Mouse (Mus musculus): ENCODE results near the gene Fbn1. TPM values are rescaled to one million over a fixed set of nuclear protein-coding genes. Genes with fewer than 3 reads are reported as not detected.

The Fbn1 gene
- polyA plus RNA-seq, 1 experiment from 2014 or later = 5.7 TPM

- Histone ChIP-seq H3K9me3 (ENCODE audit: control insufficient read depth, low read length) (no peaks in the 10 kb centered on the region), H3K27me3 (replicated peaks; ENCODE audit: control insufficient read depth, insufficient read depth, low read length) (no peaks in the 10 kb centered on the region), H3K9ac (ENCODE audit: low read depth, low read length) (no peak overlapping the region), H3K4me1 (replicated peaks; ENCODE audit: control insufficient read depth, insufficient read depth, low read length) (no peaks in the 10 kb centered on the region), H3K4me3 (ENCODE audit: low read depth, low read length) (no peak overlapping the region), H3K36me3 (ENCODE audit: control insufficient read depth, insufficient read depth, low read length) (no peaks in the 10 kb centered on the region), H3K4me2 (no peak overlapping the region), H3K27ac (ENCODE audit: low read depth, low read length) (no peak overlapping the region)
- DNase-seq (ENCODE audit: low spot score) = no peak
- ATAC-seq (replicated peaks; ENCODE audit: low FRiP score) = peak; percentile 54; the same call in 1 of the 2 replicates
- 50% methylated on average over 15 of the region's 15 CpGs for WGBS
These were observed 51.6 kb downstream of the Fbn1 start for GRCm38 (mm10) chr2:125456059-125456789.

GRCm38 (mm10) chr2:125454781-125455180 is 53.0 kb downstream of the Fbn1 start:
- no peak overlapping the region for H3K27ac ChIP-seq (ENCODE audit: low read depth, low read length)
- 84% methylated on average over 5 of the region's 5 CpGs for WGBS
- H3K9me3 ChIP-seq (ENCODE audit: control insufficient read depth, low read length) = no peaks in the 10 kb centered on the region
- H3K36me3 ChIP-seq (ENCODE audit: control insufficient read depth, insufficient read depth, low read length) = no peaks in the 10 kb centered on the region
- H3K27me3 ChIP-seq (replicated peaks; ENCODE audit: control insufficient read depth, insufficient read depth, low read length) = no peaks in the 10 kb centered on the region
- H3K4me2 ChIP-seq = no peak overlapping the region
- H3K4me1 ChIP-seq (replicated peaks; ENCODE audit: control insufficient read depth, insufficient read depth, low read length) = no peaks in the 10 kb centered on the region
- ATAC-seq (replicated peaks; ENCODE audit: low FRiP score) = no peak
- no peak overlapping the region for H3K4me3 ChIP-seq (ENCODE audit: low read depth, low read length)
- no peak overlapping the region for H3K9ac ChIP-seq (ENCODE audit: low read depth, low read length)
- DNase-seq (ENCODE audit: low spot score) = no peak

- Histone ChIP-seq H3K36me3 (ENCODE audit: control insufficient read depth, insufficient read depth, low read length) (no peaks in the 10 kb centered on the region), H3K4me3 (ENCODE audit: low read depth, low read length) (no peak overlapping the region), H3K9me3 (ENCODE audit: control insufficient read depth, low read length) (no peaks in the 10 kb centered on the region), H3K27ac (ENCODE audit: low read depth, low read length) (no peak overlapping the region), H3K27me3 (replicated peaks; ENCODE audit: control insufficient read depth, insufficient read depth, low read length) (no peaks in the 10 kb centered on the region), H3K9ac (ENCODE audit: low read depth, low read length) (no peak overlapping the region), H3K4me1 (replicated peaks; ENCODE audit: control insufficient read depth, insufficient read depth, low read length) (no peaks in the 10 kb centered on the region), H3K4me2 (no peak overlapping the region)
- WGBS = 73% methylated on average over 6 of the region's 6 CpGs
- no peak for DNase-seq (ENCODE audit: low spot score)
- no peak for ATAC-seq (replicated peaks; ENCODE audit: low FRiP score)
These were observed 55.3 kb downstream of the Fbn1 start for GRCm38 (mm10) chr2:125452369-125453097.

- Histone ChIP-seq H3K4me3 (ENCODE audit: low read depth, low read length) (no peak overlapping the region), H3K9ac (ENCODE audit: low read depth, low read length) (no peak overlapping the region), H3K27ac (ENCODE audit: low read depth, low read length) (no peak overlapping the region), H3K9me3 (ENCODE audit: control insufficient read depth, low read length) (no peaks in the 10 kb centered on the region), H3K4me2 (no peak overlapping the region), H3K27me3 (replicated peaks; ENCODE audit: control insufficient read depth, insufficient read depth, low read length) (no peaks in the 10 kb centered on the region), H3K36me3 (ENCODE audit: control insufficient read depth, insufficient read depth, low read length) (no peaks in the 10 kb centered on the region), H3K4me1 (replicated peaks; ENCODE audit: control insufficient read depth, insufficient read depth, low read length) (no peaks in the 10 kb centered on the region)
- no peak for ATAC-seq (replicated peaks; ENCODE audit: low FRiP score)
- WGBS = 74% methylated on average over 8 of the region's 8 CpGs
- DNase-seq (ENCODE audit: low spot score) = no peak
These were observed 58.4 kb downstream of the Fbn1 start for GRCm38 (mm10) chr2:125449361-125449760.

DNA sequence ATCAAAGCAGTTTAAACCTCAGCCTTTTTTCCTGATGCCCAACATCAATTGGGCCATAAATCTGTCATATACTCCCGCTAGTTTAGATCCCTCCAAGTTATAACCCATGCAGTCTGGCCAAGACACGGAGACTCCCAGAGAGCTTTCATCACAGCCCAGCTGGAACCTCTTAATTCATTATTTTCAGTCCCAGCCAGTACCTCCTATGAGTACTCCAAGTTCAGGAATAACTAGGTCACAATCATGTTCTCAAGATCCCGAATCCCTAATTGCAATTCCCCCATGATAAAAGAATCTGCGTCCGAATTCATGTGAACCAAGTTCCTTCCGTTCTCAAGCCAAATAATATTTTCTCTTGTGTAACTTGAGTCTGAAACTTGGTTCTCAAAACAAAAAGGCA is 58.9 kb downstream of the Fbn1 start:
- no peaks in the 10 kb centered on the region for H3K27me3 ChIP-seq (replicated peaks; ENCODE audit: control insufficient read depth, insufficient read depth, low read length)
- H3K9ac ChIP-seq (ENCODE audit: low read depth, low read length) = no peak overlapping the region
- no peak overlapping the region for H3K4me2 ChIP-seq
- DNase-seq (ENCODE audit: low spot score) (no peak), ATAC-seq (replicated peaks; ENCODE audit: low FRiP score) (no peak)
- no peaks in the 10 kb centered on the region for H3K36me3 ChIP-seq (ENCODE audit: control insufficient read depth, insufficient read depth, low read length)
- WGBS = 86% methylated on average over 6 of the region's 6 CpGs
- H3K9me3 ChIP-seq (ENCODE audit: control insufficient read depth, low read length) = no peaks in the 10 kb centered on the region
- no peak overlapping the region for H3K4me3 ChIP-seq (ENCODE audit: low read depth, low read length)
- H3K27ac ChIP-seq (ENCODE audit: low read depth, low read length) = no peak overlapping the region
- no peaks in the 10 kb centered on the region for H3K4me1 ChIP-seq (replicated peaks; ENCODE audit: control insufficient read depth, insufficient read depth, low read length)

DNA sequence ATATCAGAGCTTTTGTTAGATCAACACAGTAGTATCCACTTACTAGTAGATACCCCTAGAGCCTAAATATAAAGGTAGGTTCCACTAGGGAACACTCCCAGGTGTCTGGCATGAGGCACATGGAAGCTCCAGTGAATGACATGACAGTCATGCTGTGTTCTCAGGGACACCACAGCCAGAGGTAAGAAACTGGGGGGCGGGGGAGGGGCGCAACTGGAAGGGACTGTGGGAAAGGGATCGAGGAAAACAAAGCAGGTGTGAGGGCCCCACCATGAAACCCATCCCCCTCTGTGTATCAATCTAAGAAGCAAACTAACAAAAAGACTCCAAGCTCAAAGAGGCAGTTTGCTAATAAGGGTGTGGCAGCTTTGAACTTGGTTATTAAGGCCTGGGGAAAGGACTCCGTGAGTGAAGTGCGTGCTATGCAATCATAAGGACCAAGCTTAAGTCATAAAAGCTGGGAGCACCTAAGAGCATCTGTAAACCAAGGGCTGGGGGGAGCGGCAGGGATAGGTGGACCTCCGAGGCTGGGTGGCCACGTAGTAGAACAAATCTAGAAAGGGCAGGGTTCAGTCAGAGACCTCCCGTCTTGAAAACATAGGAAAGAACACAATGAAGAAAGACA is 60.4 kb downstream of the Fbn1 start:
- Histone ChIP-seq H3K4me3 (ENCODE audit: low read depth, low read length) (no peak overlapping the region), H3K4me2 (no peak overlapping the region), H3K36me3 (ENCODE audit: control insufficient read depth, insufficient read depth, low read length) (no peaks in the 10 kb centered on the region), H3K27me3 (replicated peaks; ENCODE audit: control insufficient read depth, insufficient read depth, low read length) (no peaks in the 10 kb centered on the region), H3K9me3 (ENCODE audit: control insufficient read depth, low read length) (no peaks in the 10 kb centered on the region), H3K27ac (ENCODE audit: low read depth, low read length) (no peak overlapping the region), H3K9ac (ENCODE audit: low read depth, low read length) (no peak overlapping the region), H3K4me1 (replicated peaks; ENCODE audit: control insufficient read depth, insufficient read depth, low read length) (no peaks in the 10 kb centered on the region)
- 86% methylated on average over 9 of the region's 9 CpGs for WGBS
- no peak for ATAC-seq (replicated peaks; ENCODE audit: low FRiP score)
- no peak for DNase-seq (ENCODE audit: low spot score)

- H3K27me3 ChIP-seq (replicated peaks; ENCODE audit: control insufficient read depth, insufficient read depth, low read length) = no peaks in the 10 kb centered on the region
- ATAC-seq (replicated peaks; ENCODE audit: low FRiP score) (no peak), DNase-seq (ENCODE audit: low spot score) (no peak)
- H3K9ac ChIP-seq (ENCODE audit: low read depth, low read length) = no peak overlapping the region
- no peaks in the 10 kb centered on the region for H3K4me1 ChIP-seq (replicated peaks; ENCODE audit: control insufficient read depth, insufficient read depth, low read length)
- H3K4me3 ChIP-seq (ENCODE audit: low read depth, low read length) = no peak overlapping the region
- no peaks in the 10 kb centered on the region for H3K36me3 ChIP-seq (ENCODE audit: control insufficient read depth, insufficient read depth, low read length)
- WGBS = 74% methylated on average over 8 of the region's 8 CpGs
- H3K9me3 ChIP-seq (ENCODE audit: control insufficient read depth, low read length) = no peaks in the 10 kb centered on the region
- no peak overlapping the region for H3K4me2 ChIP-seq
- no peak overlapping the region for H3K27ac ChIP-seq (ENCODE audit: low read depth, low read length)
These were observed 69.4 kb downstream of the Fbn1 start for GRCm38 (mm10) chr2:125438381-125438780.

- H3K27ac ChIP-seq (ENCODE audit: low read depth, low read length) = no peak overlapping the region
- no peak overlapping the region for H3K4me3 ChIP-seq (ENCODE audit: low read depth, low read length)
- ATAC-seq (replicated peaks; ENCODE audit: low FRiP score) (no peak), DNase-seq (ENCODE audit: low spot score) (no peak)
- no peaks in the 10 kb centered on the region for H3K9me3 ChIP-seq (ENCODE audit: control insufficient read depth, low read length)
- no peaks in the 10 kb centered on the region for H3K4me1 ChIP-seq (replicated peaks; ENCODE audit: control insufficient read depth, insufficient read depth, low read length)
- H3K9ac ChIP-seq (ENCODE audit: low read depth, low read length) = no peak overlapping the region
- no peaks in the 10 kb centered on the region for H3K27me3 ChIP-seq (replicated peaks; ENCODE audit: control insufficient read depth, insufficient read depth, low read length)
- no peak overlapping the region for H3K4me2 ChIP-seq
- WGBS = 75% methylated on average over 7 of the region's 7 CpGs
- no peaks in the 10 kb centered on the region for H3K36me3 ChIP-seq (ENCODE audit: control insufficient read depth, insufficient read depth, low read length)
These were observed 71.6 kb downstream of the Fbn1 start for GRCm38 (mm10) chr2:125436240-125436639.

Measured in liver, embryonic 11.5 days (tissue).